Mouse (Mus musculus): ENCODE measurements at regions not wholly inside any gene's neighbourhood (a gene's known extent, or its start where the extent isn't known, plus 50 kb on each side); places are given as distances from the start of the nearest gene placed in this dataset.

GRCm38 (mm10) chr10:96925771-96926170, 309.0 kb downstream of the Btg1 start:
- H3K9ac ChIP-seq (ENCODE audit: low read length): no peak overlapping the region
- no peak overlapping the region for H3K27ac ChIP-seq (ENCODE audit: low read depth, low read length)
- H3K4me3 ChIP-seq (ENCODE audit: low read depth, low read length): no peak overlapping the region
- no peaks in the 10 kb centered on the region for H3K4me1 ChIP-seq (ENCODE audit: control insufficient read depth, insufficient read depth, low read length)
- ATAC-seq (ENCODE audit: low FRiP score) (no peak), DNase-seq (ENCODE audit: low spot score, missing footprints) (peak; percentile 23)
- H3K9me3 ChIP-seq (ENCODE audit: control insufficient read depth, low read length): no peaks in the 10 kb centered on the region
- H3K4me2 ChIP-seq: no peak overlapping the region
- 91% methylated on average over 2 of the region's 2 CpGs for WGBS
- no peaks in the 10 kb centered on the region for H3K27me3 ChIP-seq (ENCODE audit: control insufficient read depth, insufficient read depth, low read length)
- H3K36me3 ChIP-seq (ENCODE audit: control insufficient read depth, insufficient read depth, low read length): no peaks in the 10 kb centered on the region

GRCm38 (mm10) chr10:96934661-96935060, 317.9 kb downstream of the Btg1 start:
- H3K9ac ChIP-seq (ENCODE audit: low read length): no peak overlapping the region
- 75% methylated on average over 4 of the region's 4 CpGs for WGBS
- H3K36me3 ChIP-seq (ENCODE audit: control insufficient read depth, insufficient read depth, low read length): no peaks in the 10 kb centered on the region
- ATAC-seq (ENCODE audit: low FRiP score) (no peak), DNase-seq (ENCODE audit: low spot score, missing footprints) (peak; percentile 87)
- no peaks in the 10 kb centered on the region for H3K4me1 ChIP-seq (ENCODE audit: control insufficient read depth, insufficient read depth, low read length)
- H3K4me2 ChIP-seq: no peak overlapping the region
- no peaks in the 10 kb centered on the region for H3K9me3 ChIP-seq (ENCODE audit: control insufficient read depth, low read length)
- no peak overlapping the region for H3K27ac ChIP-seq (ENCODE audit: low read depth, low read length)
- no peaks in the 10 kb centered on the region for H3K27me3 ChIP-seq (ENCODE audit: control insufficient read depth, insufficient read depth, low read length)
- no peak overlapping the region for H3K4me3 ChIP-seq (ENCODE audit: low read depth, low read length)

DNA sequence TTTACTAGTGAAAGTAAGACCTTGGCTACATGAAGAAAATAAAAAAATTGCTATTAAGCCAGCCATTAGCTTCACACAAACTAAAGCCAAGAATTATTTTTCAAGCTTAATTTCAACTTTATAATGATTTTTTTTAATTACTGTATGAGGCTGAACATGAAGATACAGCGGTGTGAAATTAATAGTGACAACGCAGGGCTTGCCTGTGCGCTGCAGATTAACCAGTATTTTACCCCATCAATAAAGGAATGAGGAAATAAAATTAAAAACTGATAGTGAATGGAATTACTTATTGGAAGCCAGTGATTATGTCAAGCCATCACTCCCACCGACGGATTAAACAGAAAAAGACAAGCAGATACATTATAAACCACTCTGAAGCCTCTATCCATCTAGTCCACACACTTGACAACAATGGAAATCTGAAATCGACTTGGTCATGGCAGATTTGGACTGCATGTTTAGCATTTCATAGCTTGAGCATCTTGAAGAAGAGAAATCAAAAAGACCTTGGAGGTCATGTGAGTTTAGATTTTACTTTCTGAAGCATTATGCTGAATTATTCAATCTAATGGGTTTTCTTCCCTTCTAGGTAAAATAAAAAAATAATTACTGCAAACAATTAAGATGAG, 324.2 kb downstream of the Btg1 start:
- no peaks in the 10 kb centered on the region for H3K36me3 ChIP-seq (ENCODE audit: control insufficient read depth, insufficient read depth, low read length)
- no peak overlapping the region for H3K4me3 ChIP-seq (ENCODE audit: low read depth, low read length)
- H3K4me1 ChIP-seq (ENCODE audit: control insufficient read depth, insufficient read depth, low read length): no peaks in the 10 kb centered on the region
- no peaks in the 10 kb centered on the region for H3K9me3 ChIP-seq (ENCODE audit: control insufficient read depth, low read length)
- WGBS: 67% methylated on average over 6 of the region's 6 CpGs
- DNase-seq (ENCODE audit: low spot score, missing footprints) (peak; percentile 84), ATAC-seq (ENCODE audit: low FRiP score) (peak; percentile 78)
- H3K4me2 ChIP-seq: no peak overlapping the region
- H3K27ac ChIP-seq (ENCODE audit: low read depth, low read length): no peak overlapping the region
- no peak overlapping the region for H3K9ac ChIP-seq (ENCODE audit: low read length)
- H3K27me3 ChIP-seq (ENCODE audit: control insufficient read depth, insufficient read depth, low read length): no peaks in the 10 kb centered on the region

DNA sequence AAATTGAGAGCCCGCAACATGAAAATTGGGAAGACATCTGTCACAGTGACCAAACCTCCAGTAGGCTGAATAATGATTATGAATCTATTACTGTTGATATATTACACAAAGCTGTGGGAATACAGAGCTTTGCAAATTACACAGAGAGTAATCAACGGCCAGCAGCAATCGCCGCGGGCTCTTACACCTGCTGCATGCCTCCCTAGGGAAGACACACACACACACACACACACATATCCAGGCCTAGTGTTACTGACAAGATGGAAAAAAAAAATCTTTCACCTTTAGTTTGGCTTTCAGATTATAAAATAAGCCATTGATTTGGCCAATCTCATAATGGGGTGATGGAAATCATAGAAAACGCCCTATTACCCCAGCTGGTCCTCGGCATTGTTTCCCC, 327.4 kb downstream of the Btg1 start:
- Histone ChIP-seq H3K36me3 (ENCODE audit: control insufficient read depth, insufficient read depth, low read length) (no peaks in the 10 kb centered on the region), H3K9me3 (ENCODE audit: control insufficient read depth, low read length) (no peaks in the 10 kb centered on the region), H3K4me3 (ENCODE audit: low read depth, low read length) (no peak overlapping the region), H3K27me3 (ENCODE audit: control insufficient read depth, insufficient read depth, low read length) (no peaks in the 10 kb centered on the region), H3K4me1 (ENCODE audit: control insufficient read depth, insufficient read depth, low read length) (no peaks in the 10 kb centered on the region), H3K4me2 (no peak overlapping the region), H3K27ac (ENCODE audit: low read depth, low read length) (no peak overlapping the region), H3K9ac (ENCODE audit: low read length) (no peak overlapping the region)
- no peak for ATAC-seq (ENCODE audit: low FRiP score)
- 86% methylated on average over 7 of the region's 7 CpGs for WGBS
- peak; percentile 69 for DNase-seq (ENCODE audit: low spot score, missing footprints)

- WGBS: 90% methylated on average over 3 of the region's 3 CpGs
- no peaks in the 10 kb centered on the region for H3K36me3 ChIP-seq (ENCODE audit: control insufficient read depth, insufficient read depth, low read length)
- H3K9ac ChIP-seq (ENCODE audit: low read length): no peak overlapping the region
- H3K27ac ChIP-seq (ENCODE audit: low read depth, low read length): no peak overlapping the region
- no peaks in the 10 kb centered on the region for H3K27me3 ChIP-seq (ENCODE audit: control insufficient read depth, insufficient read depth, low read length)
- H3K4me2 ChIP-seq: no peak overlapping the region
- no peaks in the 10 kb centered on the region for H3K4me1 ChIP-seq (ENCODE audit: control insufficient read depth, insufficient read depth, low read length)
- no peak overlapping the region for H3K4me3 ChIP-seq (ENCODE audit: low read depth, low read length)
- ATAC-seq (ENCODE audit: low FRiP score) (no peak), DNase-seq (ENCODE audit: low spot score, missing footprints) (peak; percentile 53)
- no peaks in the 10 kb centered on the region for H3K9me3 ChIP-seq (ENCODE audit: control insufficient read depth, low read length)
These were observed 331.2 kb downstream of the Btg1 start for GRCm38 (mm10) chr10:96947971-96948370.

- no peak for ATAC-seq (ENCODE audit: low FRiP score)
These were observed 332.1 kb downstream of the Btg1 start for GRCm38 (mm10) chr10:96948871-96949270.

DNA sequence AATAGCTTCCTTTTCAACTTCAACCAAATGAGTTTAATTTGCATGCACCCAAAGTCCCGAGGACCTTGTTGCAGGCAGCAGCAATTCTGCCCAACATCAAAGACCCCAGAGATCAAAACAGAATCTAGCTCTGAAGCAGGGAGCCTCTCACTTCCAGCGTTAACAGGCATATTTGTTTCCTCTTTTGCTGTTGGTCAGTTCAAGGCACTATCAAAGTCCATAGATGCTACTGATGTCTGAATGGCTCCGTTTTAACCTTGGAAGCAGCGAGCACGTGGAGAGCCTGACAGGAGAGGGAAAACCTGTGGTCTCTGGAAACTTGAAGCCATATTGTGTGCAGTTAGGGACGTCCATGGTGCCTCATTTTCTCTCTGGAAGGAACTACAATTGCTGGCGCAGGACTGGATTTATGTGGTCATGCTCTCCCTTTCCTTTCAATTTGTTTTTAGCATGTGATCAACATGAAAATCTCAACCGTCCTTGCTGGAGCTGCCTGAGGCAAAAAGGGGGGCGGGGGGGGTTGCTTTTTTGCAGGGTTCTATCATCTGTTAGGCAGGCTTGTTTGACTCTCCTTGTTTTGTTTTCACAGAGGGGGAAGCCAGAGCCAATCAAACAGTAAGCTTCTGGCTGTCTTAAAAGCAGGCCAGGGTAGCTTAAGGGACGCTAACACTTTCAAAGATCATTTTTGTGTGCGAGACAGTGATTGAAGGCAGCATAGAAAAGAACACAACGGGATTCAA, 338.4 kb downstream of the Btg1 start:
- H3K4me2 ChIP-seq: peak overlapping the region; percentile 25; the same call in 1 of the 2 replicates
- H3K9ac ChIP-seq (ENCODE audit: low read length): peak overlapping the region; percentile 24; the same call in 1 of the 2 replicates
- WGBS: 12% methylated on average over 12 of the region's 12 CpGs

More at GRCm38 (mm10) chr10:96948871-96949270, 332.1 kb downstream of the Btg1 start:
- H3K4me2 ChIP-seq: no peak overlapping the region
- no peak overlapping the region for H3K27ac ChIP-seq (ENCODE audit: low read depth, low read length)
- no peaks in the 10 kb centered on the region for H3K9me3 ChIP-seq (ENCODE audit: control insufficient read depth, low read length)
- no peak overlapping the region for H3K9ac ChIP-seq (ENCODE audit: low read length)
- no peaks in the 10 kb centered on the region for H3K27me3 ChIP-seq (ENCODE audit: control insufficient read depth, insufficient read depth, low read length)
- H3K4me3 ChIP-seq (ENCODE audit: low read depth, low read length): no peak overlapping the region
- no peaks in the 10 kb centered on the region for H3K36me3 ChIP-seq (ENCODE audit: control insufficient read depth, insufficient read depth, low read length)
- peak; percentile 62 for DNase-seq (ENCODE audit: low spot score, missing footprints)
- H3K4me1 ChIP-seq (ENCODE audit: control insufficient read depth, insufficient read depth, low read length): no peaks in the 10 kb centered on the region
- WGBS: 63% methylated on average over 2 of the region's 2 CpGs

DNA sequence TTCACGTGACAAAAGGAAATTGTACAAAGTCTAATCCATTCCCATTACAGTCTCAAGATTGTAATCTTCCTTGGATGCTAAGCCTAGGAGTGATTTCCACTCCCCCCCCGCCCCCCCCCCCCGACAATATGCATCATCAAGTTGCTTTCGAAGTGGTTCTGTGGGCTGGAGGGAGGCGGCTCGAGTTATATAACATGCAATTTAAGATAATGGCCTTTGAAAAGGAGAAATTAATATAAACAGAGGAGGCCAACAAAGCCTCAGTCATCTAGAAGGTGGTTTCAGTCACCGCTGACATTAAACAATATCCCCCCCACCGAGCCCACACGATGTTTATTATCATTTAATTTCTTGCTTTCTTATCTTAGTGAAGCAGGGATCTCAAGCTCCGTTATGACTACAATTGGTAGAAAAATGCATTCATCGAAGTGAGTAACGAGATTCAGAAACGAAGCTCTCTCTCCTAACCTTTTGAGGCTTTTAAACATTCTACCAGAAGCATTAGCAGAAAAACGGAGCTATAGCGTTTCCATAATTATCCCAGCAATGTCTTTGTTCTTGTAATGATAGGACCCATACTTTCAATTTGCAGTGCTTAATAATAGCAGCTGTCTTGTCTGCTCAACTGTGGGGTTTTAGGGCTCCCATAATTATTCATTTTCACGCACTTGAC, 339.1 kb downstream of the Btg1 start:
- Histone ChIP-seq H3K36me3 (ENCODE audit: control insufficient read depth, insufficient read depth, low read length) (no peaks in the 10 kb centered on the region), H3K4me2 (peak overlapping the region; percentile 25), H3K27ac (ENCODE audit: low read depth, low read length) (peak overlapping the region; percentile 62; the same call in 1 of the 2 replicates), H3K9ac (ENCODE audit: low read length) (peak overlapping the region; percentile 24; the same call in 1 of the 2 replicates), H3K9me3 (ENCODE audit: control insufficient read depth, low read length) (no peaks in the 10 kb centered on the region), H3K4me1 (ENCODE audit: control insufficient read depth, insufficient read depth, low read length) (peaks cover 16% of the 10 kb centered on the region), H3K27me3 (ENCODE audit: control insufficient read depth, insufficient read depth, low read length) (no peaks in the 10 kb centered on the region), H3K4me3 (ENCODE audit: low read depth, low read length) (no peak overlapping the region)
- ATAC-seq (ENCODE audit: low FRiP score) (no peak), DNase-seq (ENCODE audit: low spot score, missing footprints) (peak; percentile 93)
- WGBS: 23% methylated on average over 16 of the region's 16 CpGs

More for the DNA sequence above, 338.4 kb downstream of the Btg1 start:
- H3K36me3 ChIP-seq (ENCODE audit: control insufficient read depth, insufficient read depth, low read length): no peaks in the 10 kb centered on the region
- H3K4me1 ChIP-seq (ENCODE audit: control insufficient read depth, insufficient read depth, low read length): peaks cover 16% of the 10 kb centered on the region
- peak overlapping the region; percentile 62 for H3K27ac ChIP-seq (ENCODE audit: low read depth, low read length)
- H3K27me3 ChIP-seq (ENCODE audit: control insufficient read depth, insufficient read depth, low read length): no peaks in the 10 kb centered on the region
- H3K4me3 ChIP-seq (ENCODE audit: low read depth, low read length): no peak overlapping the region
- H3K9me3 ChIP-seq (ENCODE audit: control insufficient read depth, low read length): no peaks in the 10 kb centered on the region
- DNase-seq (ENCODE audit: low spot score, missing footprints) (peak; percentile 92), ATAC-seq (ENCODE audit: low FRiP score) (peak; percentile 96)

- DNase-seq (ENCODE audit: low spot score, missing footprints) (no peak), ATAC-seq (ENCODE audit: low FRiP score) (no peak)
- Histone ChIP-seq H3K4me3 (ENCODE audit: low read depth, low read length) (no peak overlapping the region), H3K9me3 (ENCODE audit: control insufficient read depth, low read length) (no peaks in the 10 kb centered on the region), H3K27ac (ENCODE audit: low read depth, low read length) (no peak overlapping the region), H3K27me3 (ENCODE audit: control insufficient read depth, insufficient read depth, low read length) (no peaks in the 10 kb centered on the region), H3K36me3 (ENCODE audit: control insufficient read depth, insufficient read depth, low read length) (no peaks in the 10 kb centered on the region), H3K4me2 (peak overlapping the region; percentile 25), H3K9ac (ENCODE audit: low read length) (no peak overlapping the region), H3K4me1 (ENCODE audit: control insufficient read depth, insufficient read depth, low read length) (peaks cover 16% of the 10 kb centered on the region)
- 76% methylated on average over 5 of the region's 5 CpGs for WGBS
These were observed 339.6 kb downstream of the Btg1 start for GRCm38 (mm10) chr10:96956449-96956834.
